ENCODE assay signal across 8 mouse cellular contexts in genomic region chr17:33890533-33891059, GRCm38 (mm10). TPM values are rescaled to one million over a fixed set of nuclear protein-coding genes. Genes with fewer than 3 reads are reported as not detected.
A peak's percentile ranks its signal among the peaks of the same experiment; 100 is the strongest.
DNase-seq lines count a peak whose midpoint lies in the region; ATAC-seq and TF ChIP-seq lines count a peak whose summit lies in the region.

Gene Kifc1 (minus strand): TSS chr17:33890661.

- H3K36me3 ChIP-seq in G1E (replicated peaks): peaks cover 20% of the 10 kb centered on the region
- H3K36me3 ChIP-seq in forebrain, embryonic 16.5 days (ENCODE audit: control insufficient read depth, insufficient read depth): no peaks in the 10 kb centered on the region
- 0 out of 2 replicates have a peak, but pooled peaks cover 8% of the 10 kb centered on the region for H3K36me3 ChIP-seq in lung, embryonic 14.5 days (ENCODE audit: insufficient read depth)
- H3K36me3 ChIP-seq in thymus, adult 2 months (ENCODE audit: control insufficient read depth, insufficient read depth, low read length): peaks cover 3% of the 10 kb centered on the region; the same call in 1 of the 2 replicates

- H3K27me3 ChIP-seq in G1E (ENCODE audit: insufficient read depth, low read length): no peaks in the 10 kb centered on the region
- H3K27me3 ChIP-seq in forebrain, embryonic 16.5 days (replicated peaks; ENCODE audit: control insufficient read depth, insufficient read depth, low read length): no peaks in the 10 kb centered on the region
- no peaks in the 10 kb centered on the region for H3K27me3 ChIP-seq in lung, embryonic 14.5 days (ENCODE audit: insufficient read depth, low read length)
- H3K27me3 ChIP-seq in thymus, adult 2 months (ENCODE audit: control insufficient read depth, insufficient read depth, low read length): no peaks in the 10 kb centered on the region

- DNase-seq in G1E (ENCODE audit: low spot score): peak; percentile 73
- peak; percentile 99 for DNase-seq in cerebellum, adult 18-20 months
- DNase-seq in heart, postnatal 36 days: peak; percentile 99
- peak; percentile 100 for DNase-seq in layer of hippocampus, adult 2 months (ENCODE audit: low spot score in 2 of 2)
- peak; percentile 100 for DNase-seq in lung, embryonic 14.5 days
- DNase-seq in thymus, adult 2 months: peak; percentile 99

- peak within 1 kb of the TSS; percentile 54 for H3K9ac ChIP-seq in forebrain, embryonic 16.5 days (replicated peaks; ENCODE audit: low read depth, low read length)
- H3K9ac ChIP-seq in lung, embryonic 14.5 days: peak within 1 kb of the TSS; percentile 72

- 0% methylated on average over 49 of the region's 49 CpGs for WGBS in forebrain, embryonic 16.5 days
- WGBS in lung, embryonic 14.5 days: 1% methylated on average over 47 of the region's 49 CpGs
- under 1% methylated on average over 49 of the region's 49 CpGs for WGBS in olfactory bulb, adult 2 months
- WGBS in thymus, adult 2 months: 1% methylated on average over 49 of the region's 49 CpGs

- H3K4me1 ChIP-seq in G1E (ENCODE audit: insufficient read depth, low read depth, low read length): peaks cover 30% of the 10 kb centered on the region
- peaks cover 8% of the 10 kb centered on the region for H3K4me1 ChIP-seq in forebrain, embryonic 16.5 days (replicated peaks; ENCODE audit: control insufficient read depth, insufficient read depth, low read length)
- peaks cover 4% of the 10 kb centered on the region; the same call in 1 of the 2 replicates for H3K4me1 ChIP-seq in lung, embryonic 14.5 days (ENCODE audit: insufficient read depth)
- peaks cover 3% of the 10 kb centered on the region for H3K4me1 ChIP-seq in olfactory bulb, adult 2 months (ENCODE audit: control insufficient read depth, insufficient read depth, low read length)
- H3K4me1 ChIP-seq in thymus, adult 2 months (replicated peaks; ENCODE audit: control insufficient read depth, insufficient read depth, low read length): peaks cover 4% of the 10 kb centered on the region; the same call in 1 of the 2 replicates

- H3K9me3 ChIP-seq in G1E (replicated peaks): no peaks in the 10 kb centered on the region
- H3K9me3 ChIP-seq in forebrain, embryonic 16.5 days (ENCODE audit: control insufficient read depth, low read length): no peaks in the 10 kb centered on the region
- no peaks in the 10 kb centered on the region for H3K9me3 ChIP-seq in lung, embryonic 14.5 days (ENCODE audit: low read depth, low read length)

- peak within 1 kb of the TSS; percentile 63 for H3K4me2 ChIP-seq in forebrain, embryonic 16.5 days (ENCODE audit: low read length)
- peak within 1 kb of the TSS; percentile 65 for H3K4me2 ChIP-seq in lung, embryonic 14.5 days

- peak; percentile 100 for ATAC-seq in G1E (ENCODE audit: extremely low read depth, insufficient number of reproducible peaks, low FRiP score, poor library complexity, severe bottlenecking)
- ATAC-seq in forebrain, embryonic 16.5 days: peak; percentile 100
- peak; percentile 99 for ATAC-seq in lung, embryonic 14.5 days (ENCODE audit: insufficient read depth)

- no peak within 1 kb of the TSS for H3K27ac ChIP-seq in forebrain, embryonic 16.5 days (ENCODE audit: low read length)
- H3K27ac ChIP-seq in layer of hippocampus, adult 2 months: no peak within 1 kb of the TSS
- H3K27ac ChIP-seq in lung, embryonic 14.5 days (ENCODE audit: low read depth): peak within 1 kb of the TSS; percentile 63; the same call in 1 of the 2 replicates
- no peak within 1 kb of the TSS for H3K27ac ChIP-seq in olfactory bulb, adult 2 months (ENCODE audit: insufficient read depth, low read depth, low read length)
- H3K27ac ChIP-seq in thymus, adult 2 months (ENCODE audit: control insufficient read depth, insufficient read depth, low read length): no peak within 1 kb of the TSS

- TF ChIP-seq CTCF in G1E (IDR thresholded peaks at IDR 0.05; ENCODE audit: low read depth, low read length): peak; percentile 93
- peak; percentile 92 for TF ChIP-seq CTCF in layer of hippocampus, adult 2 months (conservative IDR thresholded peaks at IDR 0.05)
- TF ChIP-seq CTCF in lung, embryonic 14.5 days (IDR thresholded peaks at IDR 0.05; ENCODE audit: low read depth): peak; percentile 100
- peak; percentile 78 for TF ChIP-seq CTCF in olfactory bulb, adult 2 months (IDR thresholded peaks at IDR 0.05; ENCODE audit: insufficient read depth, low read depth, low read length)
- peak; percentile 97 for TF ChIP-seq CTCF in thymus, adult 2 months (IDR thresholded peaks at IDR 0.05; ENCODE audit: borderline replicate concordance, control insufficient read depth, extremely low read depth, insufficient read depth, low read length, poor library complexity)

- intact Hi-C loops in heart, postnatal 36 days (cut with DNase I): loop anchor here (2.0 to 5.0 kb wide), 2 partner anchors 37 to 46 kb away; partner anchors contain the start of gene Rgl2

- peak within 1 kb of the TSS; percentile 85 for H3K4me3 ChIP-seq in G1E (ENCODE audit: low read depth, low read length)
- peak within 1 kb of the TSS; percentile 60 for H3K4me3 ChIP-seq in forebrain, embryonic 16.5 days (replicated peaks; ENCODE audit: low read length)
- H3K4me3 ChIP-seq in layer of hippocampus, adult 2 months: peak within 1 kb of the TSS; percentile 69
- peak within 1 kb of the TSS; percentile 66 for H3K4me3 ChIP-seq in lung, embryonic 14.5 days (ENCODE audit: low read depth, low read length)
- H3K4me3 ChIP-seq in olfactory bulb, adult 2 months (ENCODE audit: insufficient read depth, low read depth, low read length): peak within 1 kb of the TSS; percentile 57
- peak within 1 kb of the TSS; percentile 59 for H3K4me3 ChIP-seq in thymus, adult 2 months (ENCODE audit: control insufficient read depth, insufficient read depth, low read length)

- TF ChIP-seq POLR2A in olfactory bulb, adult 2 months (IDR thresholded peaks at IDR 0.05; ENCODE audit: insufficient read depth, low read depth, low read length): 0 out of 2 replicates have a peak, but pooled peaks have one; percentile 18
- 0 out of 2 replicates have a peak, but pooled peaks have one; percentile 56 for TF ChIP-seq POLR2A in thymus, adult 2 months (IDR thresholded peaks at IDR 0.05; ENCODE audit: control insufficient read depth, extremely low read depth, insufficient read depth, low read length, poor library complexity)

RNA-seq across cellular contexts. Expression of gene Kifc1, which starts in this region (rescaled TPM):
- total RNA-seq in G1E (2014; fragmentation: Nextera tagmentation): 16.2 and 58.2 TPM in 2 replicates
- 31.7 and 33.7 TPM in 2 replicates for total RNA-seq in G1E (2017)
- polyA plus RNA-seq in G1E (2012): 63.7 and 76.6 TPM in 2 replicates
- 3.7 and 4.6 TPM in 2 replicates for polyA plus RNA-seq in forebrain, embryonic 16.5 days (2015; fragmentation: Nextera tagmentation; extraction: Ambion mirVana)
- 1 to 10 TPM in 1 of 2 experiments, under 1 TPM in 1; 0.87 to 1.5 TPM for total RNA-seq in heart, postnatal 36 days (2021)
- 1 to 10 TPM; 1.8 to 3.0 TPM for total RNA-seq in layer of hippocampus, adult 2 months (2021)
- 8.3 and 9.3 TPM in 2 replicates for polyA plus RNA-seq in lung, embryonic 14.5 days (2014; fragmentation: Nextera tagmentation; extraction: Ambion mirVana)
- not detected in 2 replicates for polyA plus RNA-seq in olfactory bulb, adult 2 months (2012; ENCODE audit: insufficient read depth, insufficient read length, low replicate concordance, missing spikeins)
- polyA plus RNA-seq in thymus, adult 2 months (2012; rRNA removed): 57.3 and 70.8 TPM in 2 replicates

Comparison
In these comparisons a context has a peak if more than half of its experiments do, and no peak if none do; other contexts are left out.
1. RNA of gene Kifc1 (total RNA-seq): 16.2 to 58.2 TPM in G1E; 1.8 to 3.0 TPM in layer of hippocampus, adult 2 months and 0.87 to 1.5 TPM in heart, postnatal 36 days; every median in the first group is over 4 times any median in the second.
2. Peak in every context shown above with its lines, with median percentiles within 50 percentile points of each other: ATAC-seq, DNase-seq, H3K4me3 ChIP-seq and CTCF ChIP-seq.